Comparison of ENCODE assay signal across 18 mouse cellular contexts in genomic region chr19:10749295-10749694, GRCm38 (mm10). TPM values are rescaled to one million over a fixed set of nuclear protein-coding genes. Genes with fewer than 3 reads are reported as not detected.
"Had no signal": no experiment of that assay in that cellular context is flagged by ENCODE, and none has a peak within 500 bp of the region (broad histone marks: within the 10 kb centered on the region; RNA-seq: fewer than 3 reads in every experiment).

No protein-coding gene starts in this region.

- H3K4me3 ChIP-seq: midbrain, embryonic 10.5 days; myocyte; neural tube, embryonic 13.5 days; neural tube, embryonic 15.5 days had no signal

- H3K27ac ChIP-seq: liver, embryonic 14.5 days; neural tube, embryonic 13.5 days; neural tube, embryonic 15.5 days had no signal

- ATAC-seq: midbrain, embryonic 16.5 days had no signal

- H3K9me3 ChIP-seq: midbrain, embryonic 10.5 days; neural tube, embryonic 13.5 days; neural tube, embryonic 15.5 days had no signal

- H3K4me1 ChIP-seq: neural tube, embryonic 13.5 days; neural tube, embryonic 15.5 days had no signal

- H3K4me2 ChIP-seq: lung, embryonic 14.5 days; neural tube, embryonic 13.5 days; neural tube, embryonic 15.5 days had no signal

- H3K36me3 ChIP-seq: midbrain, embryonic 10.5 days; neural tube, embryonic 13.5 days; neural tube, embryonic 15.5 days had no signal

- H3K9ac ChIP-seq: liver, embryonic 14.5 days; lung, embryonic 14.5 days; neural tube, embryonic 13.5 days; neural tube, embryonic 15.5 days had no signal

- DNase-seq: lung, adult 18-20 months; lung, embryonic 14.5 days; lung, postnatal 10 days; lung, postnatal 4 days; midbrain, embryonic 14.5 days; right cerebral cortex, adult 18-20 months; right cerebral cortex, postnatal 25 days; right cerebral cortex, postnatal 4 days; spleen, adult 18-20 months; thymus, adult 18-20 months; thymus, postnatal 36 days had no signal

- H3K27me3 ChIP-seq: neural tube, embryonic 13.5 days; neural tube, embryonic 15.5 days had no signal

RNA-seq across cellular contexts. Expression of gene Cd5, which starts 10.5 kb away (rescaled TPM):
- polyA plus RNA-seq: liver, embryonic 16.5 days; midbrain, embryonic 10.5 days; myocyte had no signal
